Mouse (Mus musculus): ENCODE measurements around the gene Asb6.
A peak's percentile ranks its signal among the peaks of the same experiment; 100 is the strongest.

The Asb6 gene

GRCm38 (mm10) chr2:30795271-30795888 lies 34.8 kb downstream of the Asb6 start:
- no peak for DNase-seq

- DNase-seq: peak; percentile 96
Measured at GRCm38 (mm10) chr2:30794179-30795108, 35.7 kb downstream of the Asb6 start.

GRCm38 (mm10) chr2:30792061-30792460 lies 38.1 kb downstream of the Asb6 start:
- no peak for DNase-seq

GRCm38 (mm10) chr2:30787466-30787865 lies 42.7 kb downstream of the Asb6 start:
- DNase-seq: no peak

- peak; percentile 51 for DNase-seq
Measured at GRCm38 (mm10) chr2:30784078-30784994, 45.8 kb downstream of the Asb6 start.

GRCm38 (mm10) chr2:30783346-30783745 lies 46.8 kb downstream of the Asb6 start:
- DNase-seq: peak; percentile 80

- peak; percentile 42 for DNase-seq
Measured at GRCm38 (mm10) chr2:30782312-30783290, 47.5 kb downstream of the Asb6 start.

GRCm38 (mm10) chr2:30779241-30779640 lies 50.9 kb downstream of the Asb6 start:
- peak; percentile 80 for DNase-seq

- DNase-seq: no peak
Measured at GRCm38 (mm10) chr2:30778235-30778634, 51.9 kb downstream of the Asb6 start.

- no peak for DNase-seq
Measured at GRCm38 (mm10) chr2:30777266-30777665, 52.9 kb downstream of the Asb6 start.

GRCm38 (mm10) chr2:30775955-30776354 lies 54.2 kb downstream of the Asb6 start:
- no peak for DNase-seq

- peak; percentile 49 for DNase-seq
Measured at GRCm38 (mm10) chr2:30773313-30774005, 56.7 kb downstream of the Asb6 start.
